Mouse (Mus musculus) midbrain, postnatal 0 days (tissue): ENCODE results near the gene Adam12. TPM values are rescaled to one million over a fixed set of nuclear protein-coding genes. Genes with fewer than 3 reads are reported as not detected.

ENCODE experiments used
- ATAC-seq: fragments of 200-750 bp; cut with Nextera tagmentation; 2 replicates; pipeline ENCODE4 v1.8.0; 2017; ENCODE audit warnings: moderate number of reproducible peaks, mild to moderate bottlenecking, moderate TSS enrichment, moderate library complexity; ENCODE audit not compliant: low FRiP score
- DNase-seq: peaks from one replicate; pipeline ENCODE4 v3.0.0-alpha.2; 2015; ENCODE audit warnings: low spot score
- H3K27ac ChIP-seq: fragments of 300-500 bp; sonication (generic); 2 replicates; pipeline ENCODE4 v1.5.1; 2014; ENCODE audit warnings: low read depth, mild to moderate bottlenecking, low read length, mixed read lengths
- H3K27me3 ChIP-seq: fragments of 300-500 bp; sonication (generic); 2 replicates; pipeline ENCODE4 v1.6.1; 2014; ENCODE audit warnings: low read length, control low read depth, mixed read lengths; ENCODE audit not compliant: insufficient read depth
- H3K36me3 ChIP-seq: fragments of 300-500 bp; sonication (generic); 2 replicates; pipeline ENCODE4 v1.6.1; 2014; ENCODE audit warnings: low read length, control low read depth, mixed read lengths; ENCODE audit not compliant: insufficient read depth
- H3K4me1 ChIP-seq: fragments of 300-500 bp; sonication (generic); 2 replicates; pipeline ENCODE4 v1.6.1; 2014; ENCODE audit warnings: mild to moderate bottlenecking, control low read depth, antibody characterized with exemption, low read length, mixed read lengths; ENCODE audit not compliant: insufficient read depth
- H3K4me2 ChIP-seq: fragments of 300-500 bp; sonication (generic); 2 replicates; pipeline ENCODE4 v1.6.1; 2014; ENCODE audit warnings: low read depth, mild to moderate bottlenecking, low read length, mixed read lengths; ENCODE audit not compliant: poor library complexity, severe bottlenecking
- H3K4me3 ChIP-seq: fragments of 300-500 bp; sonication (generic); 2 replicates; pipeline ENCODE4 v1.5.1; 2014; ENCODE audit warnings: low read depth, mild to moderate bottlenecking, low read length, moderate library complexity
- H3K9ac ChIP-seq: fragments of 300-500 bp; sonication (generic); replicated peaks from 2 replicates; pipeline ENCODE4 v1.6.1; 2014; ENCODE audit warnings: mild to moderate bottlenecking, low read length, moderate library complexity, mixed read lengths; ENCODE audit not compliant: poor library complexity, severe bottlenecking
- H3K9me3 ChIP-seq: fragments of 300-500 bp; sonication (generic); 2 replicates; pipeline ENCODE4 v1.6.1; 2016; ENCODE audit warnings: low read length, control low read depth
- CTCF ChIP-seq: IDR thresholded peaks from 2 replicates; pipeline ENCODE4 v1.5.1; 2016; ENCODE audit warnings: antibody characterized with exemption, mild to moderate bottlenecking
- WGBS: fragments of 180-500 bp; shearing (Covaris S2); extraction: QIAGEN DNeasy Blood & Tissue Kit; methylation state at CpG from one replicate; pipeline ENCODE4 v1.1.7; 2014; 5-methylcytosine and 5-hydroxymethylcytosine counted together
- polyA plus RNA-seq: library from polyadenylated mRNA; unstranded; fragments of >200 nt; fragmentation: Nextera tagmentation; extraction: Ambion mirVana; gene quantifications from 2 replicates; pipeline ENCODE4 v1.2.1, GENCODE M21; 2015
- total RNA-seq: library from RNA; depleted of rRNA; stranded (reverse); fragments of >200 nt; gene quantifications from 2 replicates; pipeline ENCODE4 v1.2.3, GENCODE M21; 2014

Adam12 gene
- total and polyA plus RNA-seq, 2 experiments from 2014 or later, result 3.5 to 12.8 TPM

DNA sequence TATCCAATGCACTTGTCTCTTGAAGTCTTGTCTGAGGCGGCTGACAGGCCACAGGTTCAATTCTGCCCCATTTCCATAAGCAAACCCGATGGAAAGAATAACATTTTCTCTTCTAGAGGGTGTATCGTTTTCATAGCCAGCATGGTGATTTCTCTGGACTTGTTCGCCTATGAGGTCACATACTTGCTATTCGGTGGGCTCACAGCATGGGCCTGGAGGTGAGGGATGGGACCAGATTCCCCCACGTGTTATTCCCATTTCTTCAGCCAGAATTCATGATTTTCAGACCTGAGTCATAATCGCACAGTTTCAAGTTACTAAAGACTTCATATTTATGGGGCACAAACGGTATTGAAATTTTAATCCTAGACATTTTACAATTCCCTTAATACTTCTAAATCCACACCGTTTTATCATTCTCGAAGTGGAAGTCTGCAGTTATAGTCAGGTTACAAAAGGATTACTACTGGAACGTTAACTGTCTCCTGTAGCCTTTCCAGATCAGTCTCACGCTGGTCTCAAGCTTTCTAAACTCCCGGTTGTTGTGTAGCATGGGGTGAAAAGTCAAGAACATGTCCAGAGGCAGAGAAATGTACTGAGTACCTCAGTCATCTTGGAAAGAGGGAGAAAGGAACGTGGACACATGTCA, 58.4 kb downstream of the Adam12 start:
- ATAC-seq, result no peak
- no peaks in the 10 kb centered on the region for H3K36me3 ChIP-seq
- 78% methylated on average over 14 of the region's 14 CpGs for WGBS
- no peak overlapping the region for H3K4me2 ChIP-seq
- no peak overlapping the region for H3K4me3 ChIP-seq
- DNase-seq, result no peak
- no peak for TF ChIP-seq CTCF
- H3K9ac ChIP-seq, result no peak overlapping the region
- no peak overlapping the region for H3K27ac ChIP-seq
- no peaks in the 10 kb centered on the region for H3K4me1 ChIP-seq
- no peaks in the 10 kb centered on the region for H3K27me3 ChIP-seq
- no peaks in the 10 kb centered on the region for H3K9me3 ChIP-seq

DNA sequence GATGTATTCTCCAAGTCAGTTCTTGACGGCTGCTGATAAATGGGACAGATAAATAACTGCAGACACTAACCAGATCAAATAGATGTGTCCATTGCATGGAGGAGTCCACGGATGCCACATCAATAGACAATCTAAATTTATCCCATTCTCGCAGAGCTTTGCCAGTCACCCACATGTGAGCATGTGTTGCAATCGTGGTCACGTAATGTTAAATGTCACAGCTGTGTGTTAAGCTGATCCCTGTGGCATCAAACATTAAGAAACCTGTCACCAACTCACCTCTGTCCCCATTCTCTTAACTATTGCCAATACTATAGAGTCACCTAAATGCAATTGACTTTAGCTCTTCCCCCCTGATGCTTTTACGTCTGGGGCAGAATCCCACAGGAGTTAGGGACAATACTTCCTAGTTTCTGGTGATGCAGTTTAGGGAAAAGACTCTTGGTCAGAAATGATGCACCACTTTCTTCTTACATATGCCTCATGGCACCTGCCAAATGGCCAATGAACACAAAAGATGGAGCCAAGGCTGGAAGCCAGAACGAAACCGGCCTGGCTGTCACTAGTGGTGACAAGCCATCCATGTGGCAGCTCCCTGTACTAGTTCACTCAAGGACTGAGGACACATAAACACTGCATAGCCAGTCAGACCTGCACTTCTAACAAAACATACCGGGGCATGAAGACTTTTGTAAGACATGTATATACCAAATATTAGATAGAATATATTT, 61.6 kb downstream of the Adam12 start:
- Histone ChIP-seq H3K4me3 (no peak overlapping the region), H3K36me3 (no peaks in the 10 kb centered on the region), H3K4me1 (no peaks in the 10 kb centered on the region), H3K4me2 (no peak overlapping the region), H3K9ac (no peak overlapping the region), H3K27ac (no peak overlapping the region), H3K9me3 (no peaks in the 10 kb centered on the region), H3K27me3 (no peaks in the 10 kb centered on the region)
- DNase-seq (no peak), ATAC-seq (no peak)
- WGBS, result 92% methylated on average over 9 of the region's 9 CpGs
- TF ChIP-seq CTCF, result no peak

DNA sequence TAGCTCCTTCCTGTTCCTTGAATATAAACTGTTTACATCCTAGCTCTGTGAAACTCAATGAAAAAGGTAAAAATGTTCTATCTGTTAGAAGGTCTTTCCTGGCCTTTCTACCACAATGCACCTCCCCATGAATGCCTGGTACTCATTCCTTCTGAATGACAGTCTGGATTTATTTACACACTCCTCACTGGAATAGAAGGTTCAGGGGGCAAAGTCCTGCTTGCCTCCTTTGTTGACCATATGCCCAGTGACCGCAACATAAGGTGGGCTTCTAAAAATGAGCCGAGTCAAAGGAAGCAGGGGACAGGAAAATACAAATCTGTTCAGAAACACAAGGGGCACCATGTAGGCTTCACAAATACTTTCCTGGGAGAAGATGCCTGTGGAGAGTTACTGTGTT, 62.2 kb downstream of the Adam12 start:
- DNase-seq, result no peak
- Histone ChIP-seq H3K27me3 (no peaks in the 10 kb centered on the region), H3K36me3 (no peaks in the 10 kb centered on the region), H3K4me3 (no peak overlapping the region), H3K27ac (no peak overlapping the region), H3K4me2 (no peak overlapping the region), H3K4me1 (no peaks in the 10 kb centered on the region), H3K9ac (no peak overlapping the region), H3K9me3 (no peaks in the 10 kb centered on the region)
- 90% methylated on average over 2 of the region's 2 CpGs for WGBS
- no peak for ATAC-seq
- no peak for TF ChIP-seq CTCF

DNA sequence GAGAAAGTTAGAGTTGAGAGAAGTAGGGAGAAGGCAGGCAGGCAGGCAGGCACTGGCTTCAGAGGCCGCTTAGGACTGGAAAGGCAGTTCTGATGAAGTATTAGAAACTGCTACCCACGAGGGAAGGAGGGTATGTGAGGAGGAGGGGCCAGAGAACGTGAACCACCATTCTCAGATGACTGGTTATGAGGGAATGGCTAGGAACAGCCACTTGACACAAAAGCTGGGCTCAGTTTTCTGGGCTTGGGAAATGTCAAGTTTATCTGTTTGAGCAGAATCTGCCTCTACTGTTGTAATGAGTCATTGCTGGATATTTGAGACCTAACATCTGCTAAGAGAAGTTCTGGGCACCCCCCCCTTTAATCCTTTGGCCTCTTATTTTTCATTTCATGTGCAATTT, 64.4 kb downstream of the Adam12 start:
- WGBS, result 59% methylated on average over 3 of the region's 3 CpGs
- H3K9ac ChIP-seq, result no peak overlapping the region
- H3K36me3 ChIP-seq, result no peaks in the 10 kb centered on the region
- no peak overlapping the region for H3K4me3 ChIP-seq
- H3K27ac ChIP-seq, result no peak overlapping the region
- ATAC-seq (no peak), DNase-seq (no peak)
- H3K4me1 ChIP-seq, result no peaks in the 10 kb centered on the region
- no peaks in the 10 kb centered on the region for H3K9me3 ChIP-seq
- no peak overlapping the region for H3K4me2 ChIP-seq
- TF ChIP-seq CTCF, result no peak
- H3K27me3 ChIP-seq, result no peaks in the 10 kb centered on the region

DNA sequence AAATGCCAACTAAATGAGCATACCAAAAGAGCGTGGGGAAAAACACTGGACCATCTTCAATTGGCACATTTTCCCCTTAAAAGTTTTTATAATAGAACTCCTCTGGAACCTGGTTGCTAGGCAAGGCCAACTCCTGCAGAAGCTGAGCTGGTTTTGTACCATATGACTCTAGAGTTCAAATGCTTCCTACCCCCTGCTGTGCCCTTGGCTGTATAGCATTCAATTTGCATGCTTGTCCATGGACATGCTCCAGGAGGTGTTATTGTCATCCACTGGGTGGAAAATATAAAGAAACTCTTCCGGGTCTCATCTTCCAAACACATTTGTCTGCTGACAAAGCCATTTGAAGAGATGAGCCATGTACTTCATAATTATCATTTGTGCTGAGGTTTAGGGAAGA, 68.2 kb downstream of the Adam12 start:
- ATAC-seq, result no peak
- H3K36me3 ChIP-seq, result no peaks in the 10 kb centered on the region
- H3K9me3 ChIP-seq, result no peaks in the 10 kb centered on the region
- H3K4me2 ChIP-seq, result no peak overlapping the region
- H3K27me3 ChIP-seq, result no peaks in the 10 kb centered on the region
- H3K27ac ChIP-seq, result no peak overlapping the region
- no peak for TF ChIP-seq CTCF
- H3K4me1 ChIP-seq, result no peaks in the 10 kb centered on the region
- peak; percentile 47 for DNase-seq
- no peak overlapping the region for H3K4me3 ChIP-seq
- WGBS, result 49% methylated on average over 2 of the region's 2 CpGs
- H3K9ac ChIP-seq, result no peak overlapping the region

DNA sequence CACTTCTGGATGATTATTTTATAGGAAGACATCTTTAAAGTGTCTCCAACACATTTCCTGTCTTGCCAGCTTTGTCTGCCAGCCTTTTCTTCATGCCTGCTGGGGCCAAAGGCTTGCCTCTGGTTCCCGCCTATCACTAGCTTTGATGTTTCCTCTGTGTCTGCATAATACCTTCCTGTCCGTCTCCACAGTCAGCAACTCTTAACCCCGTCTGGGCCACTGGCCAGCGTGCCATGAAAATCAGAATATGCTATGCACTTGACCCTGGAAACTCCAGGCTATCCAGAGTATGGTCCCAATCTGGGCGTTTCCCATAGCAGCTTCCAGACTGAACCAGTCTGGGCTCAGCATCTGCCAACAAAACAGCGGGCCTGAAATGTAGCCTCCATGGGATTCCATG, 69.1 kb downstream of the Adam12 start:
- no peaks in the 10 kb centered on the region for H3K27me3 ChIP-seq
- H3K9me3 ChIP-seq, result no peaks in the 10 kb centered on the region
- H3K4me3 ChIP-seq, result no peak overlapping the region
- H3K4me1 ChIP-seq, result no peaks in the 10 kb centered on the region
- no peak overlapping the region for H3K4me2 ChIP-seq
- WGBS, result 52% methylated on average over 6 of the region's 6 CpGs
- no peaks in the 10 kb centered on the region for H3K36me3 ChIP-seq
- DNase-seq (no peak), ATAC-seq (no peak)
- no peak overlapping the region for H3K9ac ChIP-seq
- TF ChIP-seq CTCF, result no peak
- no peak overlapping the region for H3K27ac ChIP-seq
